Mouse (Mus musculus) limb, embryonic 13.5 days (tissue): ENCODE data around the gene Celf2. TPM values are rescaled to one million over a fixed set of nuclear protein-coding genes. Genes with fewer than 3 reads are reported as not detected.

ENCODE experiments used
- ATAC-seq: fragments of 200-750 bp; cut with Nextera tagmentation; 2 replicates; pipeline ENCODE4 v1.8.0; 2017; ENCODE audit warnings: low read depth, moderate number of reproducible peaks, moderate TSS enrichment; ENCODE audit not compliant: low FRiP score
- H3K27ac ChIP-seq: fragments of 300-500 bp; sonication (generic); 2 replicates; pipeline ENCODE4 v1.5.1; 2015; ENCODE audit warnings: inconsistent platforms, mild to moderate bottlenecking, moderate library complexity
- H3K27me3 ChIP-seq: fragments of 300-500 bp; sonication (generic); 2 replicates; pipeline ENCODE4 v1.6.1; 2015; ENCODE audit warnings: mild to moderate bottlenecking, inconsistent platforms
- H3K36me3 ChIP-seq: fragments of 300-500 bp; sonication (generic); 2 replicates; pipeline ENCODE4 v1.6.1; 2015; ENCODE audit warnings: inconsistent platforms, mild to moderate bottlenecking, moderate library complexity
- H3K4me1 ChIP-seq: fragments of 300-500 bp; sonication (generic); 2 replicates; pipeline ENCODE4 v1.6.1; 2015; ENCODE audit warnings: inconsistent platforms
- H3K4me2 ChIP-seq: fragments of 300-500 bp; sonication (generic); replicated peaks from 2 replicates; pipeline ENCODE4 v1.6.1; 2015; ENCODE audit warnings: inconsistent platforms, mild to moderate bottlenecking, moderate library complexity
- H3K4me3 ChIP-seq: fragments of 300-500 bp; sonication (generic); 2 replicates; pipeline ENCODE4 v1.5.1; 2015; ENCODE audit warnings: moderate library complexity, mild to moderate bottlenecking, inconsistent platforms
- H3K9ac ChIP-seq: fragments of 300-500 bp; sonication (generic); 2 replicates; pipeline ENCODE4 v1.6.1; 2015; ENCODE audit warnings: mild to moderate bottlenecking, inconsistent platforms
- H3K9me3 ChIP-seq: fragments of 300-500 bp; sonication (generic); 2 replicates; pipeline ENCODE4 v1.6.1; 2016; ENCODE audit warnings: inconsistent platforms
- WGBS: fragments of 180-500 bp; shearing (Covaris S2); methylation state at CpG from one replicate; pipeline ENCODE4 v1.1.7; 2015; 5-methylcytosine and 5-hydroxymethylcytosine counted together
- polyA plus RNA-seq: library from polyadenylated mRNA; unstranded; fragments of >200 nt; fragmentation: Nextera tagmentation; extraction: Ambion mirVana; gene quantifications from 2 replicates; pipeline ENCODE4 v1.2.1, GENCODE M21; 2015

Celf2 gene
- polyA plus RNA-seq, 1 experiment from 2014 or later, result 68.8 TPM

DNA sequence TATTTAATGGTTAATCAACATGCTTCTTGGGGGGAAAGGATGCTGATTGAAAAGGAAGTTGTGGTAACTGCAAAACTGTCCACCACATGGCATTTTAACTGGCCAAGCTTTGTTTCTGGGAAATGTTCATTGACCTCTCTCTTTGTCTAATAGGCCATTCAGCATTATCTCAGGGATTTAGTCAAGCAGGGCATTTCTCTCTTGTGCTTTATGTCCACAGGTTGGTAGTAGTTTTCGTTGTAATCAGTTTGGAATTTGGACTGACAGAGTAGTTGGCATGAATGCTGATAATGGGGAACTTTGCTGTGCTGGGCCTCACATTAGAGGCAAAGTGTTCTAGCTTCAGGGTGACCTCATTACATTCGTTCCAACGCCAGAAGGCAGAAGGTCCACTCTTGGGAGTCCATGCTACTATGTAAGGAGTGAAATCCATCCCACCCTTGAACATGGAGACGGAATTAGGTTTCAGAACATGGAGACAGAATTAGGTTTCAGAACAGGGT is 363.8 kb downstream of the Celf2 start:
- Histone ChIP-seq H3K27me3 (no peaks in the 10 kb centered on the region), H3K4me2 (no peak overlapping the region), H3K9ac (no peak overlapping the region), H3K27ac (no peak overlapping the region), H3K9me3 (no peaks in the 10 kb centered on the region), H3K4me3 (no peak overlapping the region), H3K4me1 (no peaks in the 10 kb centered on the region), H3K36me3 (no peaks in the 10 kb centered on the region)
- WGBS, result 89% methylated on average over 4 of the region's 4 CpGs
- no peak for ATAC-seq

- ATAC-seq, result no peak
- Histone ChIP-seq H3K4me1 (no peaks in the 10 kb centered on the region), H3K27me3 (no peaks in the 10 kb centered on the region), H3K4me3 (no peak overlapping the region), H3K9me3 (no peaks in the 10 kb centered on the region), H3K4me2 (no peak overlapping the region), H3K9ac (no peak overlapping the region), H3K36me3 (no peaks in the 10 kb centered on the region), H3K27ac (no peak overlapping the region)
- 93% methylated on average over 1 of the region's 1 CpGs for WGBS
Measured at GRCm38 (mm10) chr2:7144871-7145270, 364.5 kb downstream of the Celf2 start.

- H3K4me3 ChIP-seq, result no peak overlapping the region
- no peaks in the 10 kb centered on the region for H3K27me3 ChIP-seq
- H3K9ac ChIP-seq, result no peak overlapping the region
- H3K4me2 ChIP-seq, result no peak overlapping the region
- no peak overlapping the region for H3K27ac ChIP-seq
- no peak for ATAC-seq
- WGBS, result 80% methylated on average over 2 of the region's 2 CpGs
- H3K4me1 ChIP-seq, result peaks cover 7% of the 10 kb centered on the region
- no peaks in the 10 kb centered on the region for H3K36me3 ChIP-seq
- no peaks in the 10 kb centered on the region for H3K9me3 ChIP-seq
Measured at GRCm38 (mm10) chr2:7123366-7123765, 386.0 kb downstream of the Celf2 start.

- no peaks in the 10 kb centered on the region for H3K36me3 ChIP-seq
- no peak overlapping the region for H3K27ac ChIP-seq
- 26% methylated on average over 2 of the region's 2 CpGs for WGBS
- H3K27me3 ChIP-seq, result no peaks in the 10 kb centered on the region
- H3K4me3 ChIP-seq, result no peak overlapping the region
- no peak overlapping the region for H3K9ac ChIP-seq
- no peaks in the 10 kb centered on the region for H3K9me3 ChIP-seq
- no peak for ATAC-seq
- no peaks in the 10 kb centered on the region for H3K4me1 ChIP-seq
- H3K4me2 ChIP-seq, result no peak overlapping the region
Measured at GRCm38 (mm10) chr2:7115801-7116200, 393.6 kb downstream of the Celf2 start.

DNA sequence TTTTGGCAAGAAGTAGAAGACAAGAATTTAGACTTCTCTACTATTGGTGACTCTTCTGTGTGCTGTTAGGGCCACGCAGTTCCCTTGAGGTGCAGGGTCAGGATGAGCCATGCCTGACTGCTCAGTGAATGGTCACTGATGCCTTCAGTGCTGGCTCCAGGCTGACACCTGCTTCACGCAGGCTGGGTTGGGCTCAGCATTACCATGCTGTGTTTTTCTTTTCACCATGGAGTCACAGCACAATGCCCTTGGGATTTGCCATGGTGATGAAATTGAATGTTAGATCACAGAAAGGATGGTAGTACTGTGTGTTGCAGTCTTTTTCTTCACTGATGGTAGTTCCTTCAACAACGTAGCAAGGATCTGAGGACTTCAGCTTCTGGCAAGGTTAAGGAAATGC is 394.2 kb downstream of the Celf2 start:
- no peak for ATAC-seq
- H3K9me3 ChIP-seq, result no peaks in the 10 kb centered on the region
- no peaks in the 10 kb centered on the region for H3K27me3 ChIP-seq
- H3K9ac ChIP-seq, result no peak overlapping the region
- no peaks in the 10 kb centered on the region for H3K36me3 ChIP-seq
- H3K4me3 ChIP-seq, result no peak overlapping the region
- WGBS, result 83% methylated on average over 3 of the region's 3 CpGs
- no peaks in the 10 kb centered on the region for H3K4me1 ChIP-seq
- no peak overlapping the region for H3K4me2 ChIP-seq
- H3K27ac ChIP-seq, result no peak overlapping the region

DNA sequence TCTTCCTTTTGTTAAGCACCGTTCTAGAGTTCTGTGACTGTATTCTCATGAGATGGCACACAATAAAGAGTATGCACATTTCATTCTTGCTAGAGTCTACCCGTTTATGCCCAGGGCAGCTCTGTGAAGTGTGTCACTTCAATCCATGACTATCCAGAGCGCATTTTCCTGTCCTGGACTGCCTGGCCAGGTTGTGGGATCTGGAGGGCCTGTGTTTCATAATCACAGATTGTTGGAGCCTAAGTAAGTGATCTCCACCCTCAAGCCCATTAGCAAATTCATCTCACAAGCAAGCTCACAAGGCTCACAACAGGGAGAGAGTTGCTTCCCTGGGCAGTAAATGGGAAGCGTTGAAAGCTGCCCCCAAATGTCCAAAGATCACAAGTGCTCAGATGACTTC is 395.6 kb downstream of the Celf2 start:
- no peak for ATAC-seq
- 74% methylated on average over 4 of the region's 4 CpGs for WGBS
- no peaks in the 10 kb centered on the region for H3K4me1 ChIP-seq
- H3K4me2 ChIP-seq, result no peak overlapping the region
- H3K36me3 ChIP-seq, result no peaks in the 10 kb centered on the region
- no peak overlapping the region for H3K9ac ChIP-seq
- no peak overlapping the region for H3K27ac ChIP-seq
- H3K27me3 ChIP-seq, result no peaks in the 10 kb centered on the region
- H3K4me3 ChIP-seq, result no peak overlapping the region
- no peaks in the 10 kb centered on the region for H3K9me3 ChIP-seq

DNA sequence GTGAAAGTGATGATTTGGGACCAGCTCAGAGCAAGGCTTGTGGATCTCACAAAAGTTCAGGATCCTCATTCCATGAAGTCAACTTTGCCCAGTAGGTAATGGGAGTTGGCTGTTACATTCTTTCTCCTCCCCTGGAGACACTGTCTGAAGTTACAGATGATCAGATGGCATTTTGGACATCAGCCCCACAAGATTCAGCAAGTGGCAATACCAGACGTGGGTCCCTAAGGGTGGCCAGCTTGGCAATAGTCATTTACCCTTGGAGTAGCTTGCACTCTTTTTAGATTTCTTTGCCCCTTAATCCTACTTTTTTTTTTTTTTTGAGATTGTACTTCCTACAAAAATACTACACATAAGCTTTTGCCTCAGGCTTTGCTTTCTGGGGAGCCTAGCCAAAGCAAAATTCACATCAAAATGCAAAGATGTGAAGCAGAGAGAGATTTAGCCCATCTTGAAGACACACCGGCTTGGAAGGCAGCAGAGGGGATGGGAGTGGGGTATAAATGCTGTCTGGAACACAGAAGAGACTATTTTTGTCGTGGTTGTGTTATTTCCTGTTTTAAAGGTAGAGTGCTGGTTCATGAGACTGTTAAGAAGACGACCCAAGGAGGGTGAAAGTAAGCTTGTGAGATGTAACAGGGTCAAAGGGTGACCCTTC is 397.1 kb downstream of the Celf2 start:
- ATAC-seq, result no peak
- Histone ChIP-seq H3K27me3 (no peaks in the 10 kb centered on the region), H3K36me3 (no peaks in the 10 kb centered on the region), H3K9ac (no peak overlapping the region), H3K27ac (no peak overlapping the region), H3K9me3 (no peaks in the 10 kb centered on the region), H3K4me1 (no peaks in the 10 kb centered on the region), H3K4me2 (no peak overlapping the region), H3K4me3 (no peak overlapping the region)
- WGBS, result 54% methylated on average over 4 of the region's 4 CpGs

- WGBS, result 35% methylated on average over 3 of the region's 3 CpGs
- Histone ChIP-seq H3K9ac (no peak overlapping the region), H3K36me3 (no peaks in the 10 kb centered on the region), H3K9me3 (no peaks in the 10 kb centered on the region), H3K4me1 (peaks cover 13% of the 10 kb centered on the region), H3K4me2 (no peak overlapping the region), H3K4me3 (no peak overlapping the region), H3K27me3 (no peaks in the 10 kb centered on the region), H3K27ac (no peak overlapping the region)
- ATAC-seq, result no peak
Measured at GRCm38 (mm10) chr2:7093414-7093813, 415.9 kb downstream of the Celf2 start.

- Histone ChIP-seq H3K36me3 (no peaks in the 10 kb centered on the region), H3K4me3 (no peak overlapping the region), H3K4me1 (peaks cover 14% of the 10 kb centered on the region), H3K27me3 (no peaks in the 10 kb centered on the region), H3K4me2 (no peak overlapping the region), H3K9ac (no peak overlapping the region), H3K9me3 (no peaks in the 10 kb centered on the region), H3K27ac (no peak overlapping the region)
- WGBS, result 91% methylated on average over 5 of the region's 5 CpGs
- ATAC-seq, result no peak
Measured at GRCm38 (mm10) chr2:7092641-7093040, 416.7 kb downstream of the Celf2 start.

DNA sequence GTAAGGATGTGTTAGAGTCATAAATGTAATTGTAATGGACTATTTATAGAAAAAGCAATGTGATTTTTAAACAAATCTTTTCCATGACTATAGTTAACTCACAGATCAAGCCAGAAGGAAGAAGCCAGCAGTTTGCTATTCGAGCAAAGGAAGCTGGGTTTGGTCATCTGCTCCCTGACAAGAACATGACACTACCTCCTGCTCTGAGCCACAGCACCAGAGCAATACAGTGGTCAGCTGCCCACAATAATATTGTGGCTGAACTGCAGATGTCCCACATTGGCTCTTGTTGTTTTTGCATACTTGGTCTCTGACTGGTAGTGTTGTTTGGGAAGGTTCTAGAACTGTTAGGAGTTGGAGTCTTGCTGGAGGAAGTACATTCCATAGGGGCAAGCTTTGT is 418.9 kb downstream of the Celf2 start:
- H3K27ac ChIP-seq, result no peak overlapping the region
- no peaks in the 10 kb centered on the region for H3K36me3 ChIP-seq
- no peak overlapping the region for H3K9ac ChIP-seq
- no peak for ATAC-seq
- H3K4me3 ChIP-seq, result no peak overlapping the region
- H3K27me3 ChIP-seq, result no peaks in the 10 kb centered on the region
- 92% methylated on average over 1 of the region's 1 CpGs for WGBS
- peaks cover 16% of the 10 kb centered on the region for H3K4me1 ChIP-seq
- no peaks in the 10 kb centered on the region for H3K9me3 ChIP-seq
- no peak overlapping the region for H3K4me2 ChIP-seq

DNA sequence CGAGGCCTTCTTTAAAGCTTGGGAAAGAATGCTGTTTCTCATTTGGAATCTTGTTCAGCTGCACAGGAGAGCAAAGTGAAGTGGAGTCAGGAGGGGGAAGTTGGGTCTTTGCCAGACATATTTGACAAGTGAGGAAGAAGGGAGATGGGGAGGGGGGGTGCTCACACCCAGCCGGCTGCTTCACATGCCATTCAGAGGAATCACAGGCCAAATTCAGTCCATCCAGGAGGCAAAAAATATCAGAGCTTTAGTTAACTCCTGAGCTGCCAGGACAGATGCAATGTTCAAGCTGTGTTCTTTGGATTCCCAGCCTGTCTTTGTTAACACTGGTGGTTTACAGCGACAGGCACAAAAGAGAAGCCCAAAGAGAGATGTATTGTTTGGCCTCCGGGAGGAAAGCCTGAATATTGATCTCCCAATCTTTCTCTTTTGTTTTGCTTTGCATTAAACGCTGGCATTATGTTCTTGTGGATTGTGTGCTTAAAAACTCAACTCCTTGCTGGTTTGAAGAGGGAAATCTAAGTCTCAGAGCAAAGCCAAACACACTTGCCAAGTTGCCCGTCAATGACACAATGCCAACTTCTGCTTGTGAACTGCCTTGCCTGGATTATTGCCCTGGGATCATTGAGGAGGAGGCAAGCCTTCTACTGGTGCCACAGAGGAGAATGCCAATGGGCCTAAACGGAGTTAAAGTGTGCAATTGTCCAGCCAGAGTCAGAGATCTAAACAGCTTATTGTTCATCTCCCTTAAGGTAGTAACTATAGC is 420.1 kb downstream of the Celf2 start:
- peak; percentile 75 for ATAC-seq
- WGBS, result 36% methylated on average over 7 of the region's 7 CpGs
- H3K27ac ChIP-seq, result peak overlapping the region; percentile 58; the same call in 1 of the 2 replicates

GRCm38 (mm10) chr2:7088536-7088935 is 420.8 kb downstream of the Celf2 start:
- H3K27ac ChIP-seq, result peak overlapping the region; percentile 58; the same call in 1 of the 2 replicates
- H3K9ac ChIP-seq, result no peak overlapping the region
- WGBS, result 35% methylated on average over 4 of the region's 4 CpGs
- H3K9me3 ChIP-seq, result no peaks in the 10 kb centered on the region
- no peak for ATAC-seq
- H3K36me3 ChIP-seq, result no peaks in the 10 kb centered on the region
- no peak overlapping the region for H3K4me2 ChIP-seq
- H3K27me3 ChIP-seq, result no peaks in the 10 kb centered on the region
- peaks cover 16% of the 10 kb centered on the region for H3K4me1 ChIP-seq
- H3K4me3 ChIP-seq, result no peak overlapping the region

More for the DNA sequence above, 420.1 kb downstream of the Celf2 start:
- no peak overlapping the region for H3K4me2 ChIP-seq
- no peaks in the 10 kb centered on the region for H3K9me3 ChIP-seq
- no peak overlapping the region for H3K9ac ChIP-seq
- no peaks in the 10 kb centered on the region for H3K27me3 ChIP-seq
- peaks cover 16% of the 10 kb centered on the region for H3K4me1 ChIP-seq
- no peaks in the 10 kb centered on the region for H3K36me3 ChIP-seq
- no peak overlapping the region for H3K4me3 ChIP-seq
